Mouse (Mus musculus) heart, adult 2 months (tissue): ENCODE data around the gene Maff.

Experiments
- CTCF ChIP-seq: fragments of 200-600 bp; IDR thresholded peaks from 2 replicates; pipeline ENCODE4 v1.8.1; 2022; ENCODE audit warnings: antibody characterized with exemption, mild to moderate bottlenecking, moderate library complexity
- EP300 ChIP-seq: fragments of 200-500 bp; IDR thresholded peaks from 2 replicates; pipeline ENCODE4 v1.6.1; 2011; ENCODE audit warnings: low read depth, low read length, control low read depth; ENCODE audit not compliant: insufficient read depth
- POLR2A ChIP-seq: fragments of 200-500 bp; IDR thresholded peaks from 2 replicates; pipeline ENCODE4 v1.6.1; 2011; ENCODE audit warnings: mild to moderate bottlenecking, low read depth, low read length, control low read depth; ENCODE audit not compliant: insufficient read depth

GRCm38 (mm10) chr15:79396736-79397135 is 50.3 kb downstream of the Maff start:
- peak; percentile 90 for TF ChIP-seq EP300
- peak; percentile 92 for TF ChIP-seq CTCF
- peak; percentile 97 for TF ChIP-seq POLR2A
